Mouse (Mus musculus): Measurements from ENCODE around the gene Gsn. TPM values are rescaled to one million over a fixed set of nuclear protein-coding genes. Genes with fewer than 3 reads are reported as not detected.

The Gsn gene
- polyA plus RNA-seq, 3 experiments from 2014 or later: 16.2 to 28.8 (median 25.4) TPM

DNA sequence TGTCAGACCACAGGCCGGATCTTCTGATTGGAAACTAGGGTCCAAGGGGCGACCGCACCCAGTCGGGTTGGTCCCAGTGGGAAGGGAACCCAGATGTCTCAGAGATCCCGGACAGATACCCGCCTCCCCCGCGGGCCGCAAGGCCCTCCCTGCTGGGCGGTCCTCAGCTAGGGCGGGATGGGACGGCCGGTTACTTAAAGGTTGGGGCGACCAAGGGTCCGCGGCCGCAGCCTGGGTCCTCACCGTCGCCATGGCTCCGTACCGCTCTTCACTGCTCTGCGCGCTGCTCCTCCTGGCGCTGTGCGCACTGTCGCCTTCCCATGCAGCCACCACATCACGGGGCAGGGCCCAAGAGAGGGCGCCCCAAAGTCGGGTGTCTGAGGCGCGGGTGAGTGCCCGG lies 26.0 kb downstream of the Gsn start:
- no peak for ATAC-seq

DNA sequence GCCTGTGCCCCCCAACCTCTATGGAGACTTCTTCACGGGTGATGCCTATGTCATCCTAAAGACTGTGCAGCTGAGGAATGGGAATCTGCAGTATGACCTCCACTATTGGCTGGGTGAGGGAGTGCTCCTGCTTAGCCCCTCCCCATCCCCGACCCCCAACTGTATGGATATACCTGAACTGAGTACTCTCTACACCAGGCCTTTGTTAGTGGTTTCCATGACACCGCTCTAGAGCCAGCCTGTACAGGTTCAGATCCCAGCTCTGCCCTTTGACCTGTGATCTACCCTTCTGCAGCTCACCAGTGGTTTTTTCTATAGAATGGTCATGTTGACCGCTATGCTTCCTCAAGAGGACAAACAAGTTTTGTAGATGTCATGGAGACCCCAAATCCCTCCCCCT lies 27.8 kb downstream of the Gsn start:
- ATAC-seq: no peak

DNA sequence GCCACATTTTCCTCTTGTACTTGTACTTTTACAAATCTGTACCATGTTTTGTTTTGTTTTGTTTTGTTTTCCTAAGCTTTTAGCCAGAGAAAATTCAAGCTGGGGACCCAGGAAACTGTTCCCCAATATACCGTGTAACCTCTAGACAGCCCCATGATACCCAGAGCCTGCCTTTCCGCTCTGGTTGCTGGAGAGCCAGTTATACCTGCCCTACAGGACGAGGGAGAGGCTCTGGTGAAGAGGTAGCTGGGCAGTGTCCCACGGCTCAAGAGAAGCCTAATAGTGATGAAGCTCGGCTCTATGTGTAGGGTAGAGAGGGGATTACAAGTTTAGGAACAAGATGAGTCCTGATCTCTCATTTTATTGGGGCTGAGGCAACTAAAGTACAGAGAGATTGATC lies 29.0 kb downstream of the Gsn start:
- ATAC-seq: no peak

DNA sequence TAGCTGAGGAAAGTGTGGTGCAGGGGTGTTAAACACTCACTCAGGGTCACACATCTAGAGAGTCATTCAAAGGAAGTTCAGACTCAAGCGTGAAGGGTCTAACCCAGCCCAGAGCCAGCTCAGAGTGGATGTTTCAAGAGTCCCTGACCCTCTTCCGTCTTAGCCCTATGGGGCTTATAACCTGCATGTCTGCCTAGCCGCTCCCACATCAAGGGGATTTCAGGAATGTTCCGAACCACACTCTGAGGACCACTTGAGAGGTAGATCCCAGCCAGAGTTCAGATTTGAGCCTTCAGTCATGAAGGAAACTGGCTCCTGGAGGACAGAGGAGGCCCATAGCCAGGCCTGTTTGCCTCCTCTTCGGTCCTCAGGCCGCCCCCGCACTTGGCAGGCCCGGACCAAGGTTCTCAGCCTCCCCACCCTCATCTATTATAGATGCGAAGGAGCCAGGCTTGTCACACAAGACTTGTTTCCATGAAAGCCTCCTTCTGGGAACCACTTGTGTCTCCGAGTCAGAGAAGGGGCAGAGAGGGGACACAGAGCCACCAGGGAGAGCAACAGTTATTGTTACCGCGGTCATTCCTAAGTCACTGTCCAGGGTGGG lies 30.9 kb downstream of the Gsn start:
- ATAC-seq: no peak

DNA sequence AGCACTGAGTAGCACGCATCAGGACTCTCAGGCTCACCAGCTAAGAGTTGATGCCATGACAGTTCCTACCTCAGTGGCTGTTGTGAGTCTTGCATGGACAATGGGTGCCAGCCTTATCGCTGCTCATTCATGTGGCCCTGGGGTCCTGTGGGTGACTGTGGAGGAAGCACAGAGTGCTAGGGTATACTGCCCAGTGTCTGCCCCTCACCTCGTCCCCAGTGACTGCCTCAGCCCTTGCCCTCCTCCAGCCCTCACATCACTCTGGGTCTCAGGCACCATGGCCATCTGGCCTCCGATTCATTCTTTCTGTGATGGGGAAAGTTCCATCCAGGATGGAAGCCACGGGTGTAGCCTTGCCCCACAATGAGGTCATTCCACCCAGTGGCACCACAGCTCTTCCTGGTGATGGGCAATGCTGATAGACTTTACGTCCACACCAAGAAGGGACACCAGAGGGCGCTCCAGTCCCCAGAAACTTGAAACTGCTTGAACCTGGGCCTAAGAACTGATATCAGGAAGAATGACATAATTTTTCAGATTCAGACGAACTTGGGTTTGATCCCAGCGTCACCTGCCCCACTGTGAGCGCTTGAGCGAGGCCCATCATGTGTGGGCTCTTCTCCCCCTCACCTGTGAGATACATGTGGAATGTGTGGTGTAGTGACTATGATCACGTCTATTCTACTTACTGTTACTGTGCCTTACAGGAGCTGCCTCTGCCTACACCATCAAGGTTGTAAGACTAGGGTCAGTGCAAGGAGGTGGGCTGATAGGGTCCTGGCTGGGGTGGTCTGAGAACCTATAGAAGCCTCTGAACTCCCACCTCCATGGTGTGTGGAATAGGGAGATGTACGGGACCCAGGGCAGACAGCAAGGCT lies 32.8 kb downstream of the Gsn start:
- peak; percentile 74 for ATAC-seq

DNA sequence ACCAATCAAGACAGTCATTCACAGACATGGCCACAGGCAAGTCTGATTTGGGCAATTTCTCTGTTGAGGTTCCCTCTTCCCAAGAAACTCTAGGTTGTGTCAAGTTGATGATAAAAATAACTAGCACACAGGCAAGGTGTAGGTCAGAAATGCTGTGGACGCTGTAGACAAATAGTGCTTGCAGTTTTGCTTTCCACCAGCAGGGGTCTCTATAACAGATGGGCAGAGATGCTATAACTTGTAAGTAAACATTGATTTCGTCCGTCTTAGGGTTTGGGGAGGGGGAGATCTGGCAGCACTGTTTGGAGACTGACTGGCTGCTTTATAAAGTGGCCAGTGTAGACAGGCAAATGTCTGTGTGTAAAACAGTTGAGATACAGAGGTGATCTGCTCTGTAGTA lies 35.7 kb downstream of the Gsn start:
- no peak for ATAC-seq

DNA sequence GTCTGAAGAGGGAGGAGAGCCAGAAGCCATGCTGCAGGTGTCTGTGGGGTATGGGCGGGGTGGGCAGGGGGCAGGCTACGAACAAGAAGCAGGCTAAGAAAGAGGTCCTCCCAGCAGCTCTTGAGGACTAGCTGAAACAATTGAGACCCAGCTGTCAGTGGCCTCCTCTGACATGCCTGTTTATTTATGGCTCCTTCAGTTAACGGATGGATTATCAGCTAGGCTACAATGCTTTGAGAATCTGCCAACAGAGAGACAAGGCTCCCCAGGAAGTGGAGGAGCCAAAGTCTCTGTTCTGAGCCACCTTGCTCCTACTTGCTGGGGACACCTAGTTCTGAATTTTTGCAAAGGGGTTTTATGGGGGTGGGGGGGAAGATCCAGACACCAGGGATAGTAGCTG lies 36.5 kb downstream of the Gsn start:
- ATAC-seq: no peak

DNA sequence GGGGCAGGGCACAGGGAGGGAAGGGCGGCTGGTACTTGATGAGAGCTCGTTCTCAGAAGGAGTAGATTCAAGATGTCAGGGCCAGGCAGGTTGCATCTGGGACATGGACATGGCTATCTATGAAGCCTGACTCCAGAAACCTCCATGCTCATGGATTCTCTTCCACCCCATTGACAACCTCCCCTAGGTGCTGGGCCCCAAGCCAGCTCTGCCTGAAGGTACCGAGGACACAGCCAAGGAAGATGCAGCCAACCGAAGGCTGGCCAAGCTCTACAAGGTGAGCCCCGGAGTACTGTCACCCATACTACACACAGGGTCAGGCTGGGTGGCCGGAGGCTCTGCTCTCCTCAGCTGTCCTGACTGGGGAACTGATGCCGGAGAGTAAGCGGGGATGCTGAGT lies 37.1 kb downstream of the Gsn start:
- ATAC-seq: no peak

DNA sequence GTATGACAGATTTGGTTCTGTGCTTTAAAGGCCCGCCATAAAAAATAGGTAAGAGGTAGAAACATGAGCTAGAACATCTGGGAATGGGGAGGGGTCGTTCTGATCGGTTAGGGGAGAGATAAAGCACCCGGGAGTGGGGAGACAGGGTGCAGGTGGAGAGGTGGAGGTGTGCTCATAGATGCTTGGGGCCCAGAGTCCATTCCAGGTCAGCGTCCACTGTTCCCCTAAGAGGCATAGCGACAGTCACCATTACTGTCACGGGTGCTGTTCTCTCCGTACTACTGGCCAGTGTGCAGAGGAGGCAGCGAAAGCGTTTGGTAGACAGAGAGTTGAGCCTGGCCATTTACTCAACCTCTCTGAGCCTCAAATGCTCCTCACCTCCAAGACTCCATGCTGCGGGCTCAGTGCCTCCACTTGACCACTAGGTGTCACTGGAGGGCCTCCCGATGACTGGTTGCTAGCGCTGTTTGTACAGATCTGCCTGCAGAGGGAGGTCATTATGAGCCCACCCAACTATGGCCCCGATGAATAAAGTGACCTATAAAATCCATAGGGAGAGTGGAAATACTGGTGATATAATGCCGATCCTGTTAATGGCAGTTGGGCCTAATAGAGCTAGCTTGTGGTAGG lies 41.6 kb downstream of the Gsn start:
- peak; percentile 63 for ATAC-seq

DNA sequence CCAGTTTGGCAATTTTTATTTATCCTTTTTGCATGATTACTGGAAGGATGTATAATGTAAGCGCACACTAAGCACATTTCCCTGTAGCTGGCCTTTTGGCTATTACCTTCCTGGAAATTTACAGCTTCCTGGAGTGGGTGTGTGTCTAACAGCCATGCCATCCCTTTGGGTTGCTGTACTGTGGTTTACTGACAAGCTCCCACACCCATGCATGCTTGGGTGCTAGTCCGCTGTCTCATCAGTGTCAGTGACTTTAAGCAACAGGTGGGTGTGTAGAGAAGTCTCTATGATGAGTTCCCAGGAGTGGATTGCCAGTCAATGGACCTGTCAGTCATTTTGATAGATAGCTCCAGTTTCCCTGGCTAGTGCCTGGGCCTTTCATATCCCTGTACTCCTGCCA lies 43.3 kb downstream of the Gsn start:
- ATAC-seq: no peak

DNA sequence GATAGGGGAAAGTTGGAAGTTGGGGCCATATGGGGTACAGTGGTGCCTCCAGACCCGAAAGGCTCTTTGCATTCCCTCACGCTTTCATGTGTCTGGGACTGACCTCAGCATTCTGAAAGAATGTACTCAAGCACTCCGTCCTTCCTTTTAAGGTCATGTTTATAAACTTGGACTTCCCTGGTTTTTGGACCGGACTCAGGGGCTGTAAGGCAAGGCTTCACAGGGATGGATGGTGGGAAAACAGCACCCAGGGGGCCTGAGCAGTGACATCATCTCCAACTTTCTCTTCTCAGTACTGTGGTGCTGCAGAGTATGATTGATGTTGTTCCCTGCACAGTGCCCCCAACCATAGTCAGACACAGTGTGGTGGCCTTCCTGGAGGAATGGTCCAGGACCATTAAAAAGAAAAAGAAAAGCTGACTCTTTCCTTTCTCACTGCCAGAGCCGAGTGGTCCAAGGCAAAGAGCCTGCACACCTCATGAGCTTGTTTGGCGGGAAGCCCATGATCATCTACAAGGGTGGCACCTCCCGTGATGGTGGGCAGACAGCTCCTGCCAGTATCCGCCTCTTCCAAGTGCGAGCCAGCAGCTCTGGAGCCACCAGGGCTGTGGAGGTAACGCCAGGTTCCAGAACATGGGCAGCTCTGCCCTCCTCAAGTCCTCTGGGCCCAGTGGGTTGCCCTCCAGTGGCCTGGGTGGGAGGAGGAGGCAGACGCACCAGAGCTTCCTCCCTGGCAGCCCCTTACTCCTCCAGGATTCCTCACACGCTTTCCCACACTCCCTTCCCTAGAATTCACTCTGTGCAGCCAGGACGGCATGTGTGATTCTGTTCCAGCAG lies 46.1 kb downstream of the Gsn start:
- no peak for ATAC-seq

DNA sequence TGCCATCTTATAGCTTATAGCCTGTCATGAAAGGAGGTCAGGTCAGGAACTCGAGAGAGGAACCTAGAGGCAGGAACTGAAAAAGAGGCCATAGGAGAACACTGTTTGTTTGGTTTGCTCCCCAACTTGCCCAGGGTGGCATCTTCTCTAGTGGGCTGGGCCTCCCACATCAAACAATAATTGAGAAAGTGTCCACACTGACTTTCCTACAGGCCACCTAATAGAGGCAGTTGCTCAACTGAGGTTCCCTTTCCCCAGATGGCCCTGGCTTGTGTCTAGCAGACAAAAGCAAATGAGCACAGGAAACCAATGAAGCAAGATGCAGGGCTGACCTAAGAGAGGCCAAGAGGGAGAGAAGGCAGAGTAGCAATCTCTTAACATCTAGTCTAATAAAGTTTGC lies 52.0 kb downstream of the Gsn start:
- ATAC-seq: no peak

DNA sequence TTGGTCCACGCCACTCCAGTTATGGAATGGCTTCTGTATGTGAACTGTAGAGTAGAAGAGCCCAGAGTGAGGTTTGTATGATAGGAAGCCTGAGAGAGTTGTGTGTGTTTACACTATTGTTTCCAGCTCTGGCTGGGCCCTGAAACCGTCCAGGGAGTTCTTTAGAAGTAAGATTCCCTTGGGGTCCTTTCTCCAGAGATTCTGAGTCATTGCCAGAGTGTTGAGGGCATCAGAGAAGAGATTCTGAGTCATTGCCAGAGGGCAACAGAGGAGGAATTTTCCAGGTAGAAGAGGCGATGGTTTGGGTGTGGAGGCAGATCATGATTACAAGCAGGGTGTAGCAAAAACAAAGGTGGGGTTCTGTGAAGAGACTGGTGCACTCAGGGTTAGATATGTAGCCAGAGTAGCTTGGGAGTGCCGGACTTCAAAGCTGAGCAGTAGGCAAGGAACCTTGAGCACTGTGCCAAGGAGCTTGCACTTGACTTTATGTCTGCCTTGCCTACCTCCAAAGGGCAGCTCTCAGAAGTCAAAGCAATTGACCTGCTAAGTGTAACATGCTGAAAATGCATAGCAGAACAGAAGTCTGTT lies 53.8 kb downstream of the Gsn start:
- no peak for ATAC-seq

DNA sequence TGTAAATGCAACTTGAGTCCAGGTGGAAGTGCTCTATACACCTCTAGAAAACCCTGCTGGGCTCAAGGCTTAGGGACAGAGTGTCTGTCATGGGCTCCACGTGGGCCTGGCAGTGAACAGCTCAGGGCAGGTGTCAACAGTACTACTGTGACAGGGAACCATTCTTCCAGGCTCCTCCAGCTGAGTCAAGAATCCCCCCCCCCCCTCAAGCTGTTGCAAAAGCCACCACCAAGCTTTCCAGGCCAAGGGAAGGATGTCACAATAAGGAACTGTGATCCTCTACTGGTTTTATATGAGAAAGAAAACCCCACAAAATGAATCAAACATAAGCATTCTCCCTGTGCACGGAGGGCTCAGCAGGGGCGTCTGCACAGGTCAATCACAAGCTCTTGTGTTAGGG lies 58.1 kb downstream of the Gsn start:
- no peak for ATAC-seq

DNA sequence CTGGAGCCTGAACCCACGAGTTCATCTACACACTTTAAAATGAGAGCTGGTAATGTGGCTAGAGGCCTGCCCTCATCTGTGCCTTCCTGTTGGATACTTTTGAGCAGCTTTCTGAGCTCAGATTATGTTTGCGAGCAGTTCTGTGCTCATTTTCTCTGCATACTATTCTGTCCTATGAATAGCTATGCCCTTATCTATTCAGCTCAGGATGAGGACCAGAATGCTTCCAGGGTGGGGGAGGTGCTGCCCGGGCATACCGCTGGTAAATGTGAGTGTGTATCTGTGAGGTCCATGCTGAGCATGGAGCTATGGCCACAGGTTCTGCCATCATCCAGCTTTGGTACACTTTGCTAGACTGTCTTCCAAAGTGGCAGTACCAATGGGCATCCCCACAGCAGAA lies 61.4 kb downstream of the Gsn start:
- ATAC-seq: no peak

DNA sequence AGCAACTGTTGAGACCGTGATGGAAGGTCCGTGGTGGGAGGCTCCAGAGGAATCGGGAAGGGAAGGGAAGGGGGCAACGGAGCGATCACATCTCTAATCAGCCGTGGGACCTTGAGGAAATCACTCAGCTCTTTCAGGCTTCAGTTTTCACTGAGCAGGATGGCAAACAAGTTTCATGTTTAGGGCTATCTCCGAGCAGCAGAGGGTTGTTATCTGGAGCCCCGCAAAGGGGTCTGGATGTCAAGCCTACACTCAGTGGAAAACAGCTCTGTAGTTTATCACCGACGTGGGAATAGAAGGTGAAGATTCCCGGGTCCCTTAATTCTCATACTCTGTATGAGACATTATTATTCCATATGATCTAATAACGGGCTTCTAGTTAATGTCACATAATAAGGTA lies 62.2 kb downstream of the Gsn start:
- no peak for ATAC-seq

DNA sequence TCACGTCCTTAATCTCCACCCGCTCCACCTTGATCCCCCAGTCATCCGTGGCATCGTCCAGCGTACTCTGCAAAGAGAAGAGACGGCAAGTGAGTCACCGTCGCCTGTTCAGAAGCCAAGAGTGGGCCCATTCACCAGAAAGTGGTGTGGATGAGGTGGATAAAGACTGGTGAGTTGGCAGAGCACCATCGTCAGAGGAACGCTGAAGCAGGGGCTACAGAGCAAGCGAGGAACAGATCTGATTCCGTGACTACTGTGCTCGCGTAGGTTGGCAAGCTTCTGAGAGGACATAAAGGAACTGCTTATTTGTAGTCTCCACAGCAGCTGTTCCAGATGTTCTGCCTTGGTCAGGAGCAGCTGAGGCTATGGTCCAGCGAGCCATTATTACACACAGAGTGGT lies 64.2 kb downstream of the Gsn start:
- ATAC-seq: no peak

DNA sequence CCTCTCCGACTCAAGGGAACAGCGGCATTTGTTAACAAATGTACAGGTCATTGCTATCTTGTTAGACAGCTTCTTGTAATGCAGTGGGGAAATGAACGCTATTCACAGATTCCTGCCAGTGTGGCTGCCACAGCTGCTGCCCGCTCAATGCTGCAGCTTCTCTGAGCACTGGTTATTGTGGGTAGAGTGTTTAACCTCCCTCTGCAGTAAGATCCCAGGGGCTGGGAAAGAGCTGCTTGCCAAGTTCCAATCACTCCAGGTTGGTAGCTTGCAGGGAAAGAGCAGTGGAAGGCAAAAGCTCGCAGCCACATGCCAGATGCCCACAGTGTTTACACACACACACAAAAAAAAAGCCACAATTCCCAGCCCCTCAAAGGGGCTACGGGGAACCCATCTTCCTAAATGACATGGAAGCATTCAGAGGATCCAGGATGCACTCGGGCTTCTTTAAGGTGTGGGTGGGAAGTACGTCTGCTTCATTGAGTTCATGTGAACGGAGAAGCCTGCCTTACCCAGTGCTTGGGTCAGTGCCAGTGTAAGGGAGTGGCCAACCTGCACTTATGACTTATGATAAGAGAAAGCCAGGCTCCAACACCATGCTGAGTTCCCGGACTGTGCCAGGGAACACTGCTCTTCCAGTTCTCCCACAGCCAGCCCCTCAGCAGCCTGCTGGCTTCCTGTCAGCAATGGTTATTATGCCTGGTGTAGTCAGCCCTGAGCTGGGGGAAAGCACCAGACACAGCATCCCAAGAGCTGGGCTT lies 66.4 kb downstream of the Gsn start:
- no peak for ATAC-seq

DNA sequence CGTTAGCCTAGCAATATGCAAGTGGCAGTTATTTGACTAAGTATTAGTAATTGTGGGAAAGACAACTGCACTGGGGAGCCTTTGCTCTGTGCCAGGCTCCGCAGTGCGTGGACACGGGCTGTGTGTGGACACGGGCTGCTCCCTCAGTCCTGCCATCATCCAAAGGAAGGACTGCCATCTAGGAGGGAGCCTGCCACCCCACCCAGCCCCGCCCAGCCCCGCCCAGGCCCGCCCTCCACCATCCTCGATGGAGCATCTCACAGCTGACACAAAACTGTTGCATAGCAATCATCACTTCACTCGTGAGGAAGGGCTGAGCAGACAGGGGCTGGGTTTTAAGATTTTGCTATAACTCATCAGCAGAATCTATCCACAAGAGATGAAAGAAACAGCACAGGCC lies 69.8 kb downstream of the Gsn start:
- no peak for ATAC-seq

DNA sequence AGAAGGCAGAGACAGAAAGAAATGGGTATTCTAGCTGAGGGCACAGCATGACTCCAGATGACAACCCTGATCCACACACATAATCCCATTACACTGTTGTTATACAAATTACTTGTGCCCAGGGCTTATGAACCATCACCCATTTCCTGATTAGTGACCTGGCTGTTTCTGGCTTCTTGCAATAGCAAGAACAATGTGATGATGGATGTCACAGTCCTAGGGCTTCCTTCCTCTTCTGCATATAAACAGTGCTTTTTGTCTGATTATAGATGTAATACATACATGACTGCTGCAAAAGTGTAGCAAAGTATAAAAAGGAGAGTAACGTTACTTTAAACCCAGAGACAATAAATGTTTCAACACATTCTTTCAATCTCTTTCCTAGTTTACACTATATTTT lies 70.8 kb downstream of the Gsn start:
- ATAC-seq: no peak

DNA sequence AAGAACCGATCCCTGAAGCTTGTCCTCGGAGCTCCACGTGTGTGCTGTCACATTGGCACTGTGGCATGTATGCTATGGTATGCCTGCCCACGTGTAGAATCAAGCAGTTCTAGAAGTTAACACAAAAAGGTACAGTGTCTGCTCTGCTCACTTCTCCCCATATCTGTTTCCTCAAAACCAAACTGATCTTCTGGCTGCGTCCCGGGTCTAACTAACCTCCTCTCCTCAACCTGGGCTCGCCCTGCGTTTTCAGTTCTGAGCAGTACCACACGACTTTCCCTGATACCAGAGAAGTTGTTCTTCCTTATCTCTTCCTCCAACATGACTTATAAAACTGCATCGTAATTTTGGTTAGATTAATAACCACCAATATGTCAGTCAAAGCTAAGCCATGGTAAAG lies 71.4 kb downstream of the Gsn start:
- no peak for ATAC-seq

Data from inflammation-experienced regulatory T-cells, adult 6 months (primary cell).